Mouse (Mus musculus) activated CD4-positive, CD25-positive, alpha-beta regulatory T cell, adult 9 weeks (primary cell): ENCODE results near the gene Tnfsf18. TPM values are rescaled to one million over a fixed set of nuclear protein-coding genes. Genes with fewer than 3 reads are reported as not detected.

Source experiments
- polyA plus RNA-seq: library from polyadenylated mRNA; unstranded; fragments of 100-300 nt; shearing (Covaris generic); gene quantifications from one replicate; pipeline ENCODE4 v1.2.1, GENCODE M21; 2017

Tnfsf18 gene
- polyA plus RNA-seq: not detected

DNA sequence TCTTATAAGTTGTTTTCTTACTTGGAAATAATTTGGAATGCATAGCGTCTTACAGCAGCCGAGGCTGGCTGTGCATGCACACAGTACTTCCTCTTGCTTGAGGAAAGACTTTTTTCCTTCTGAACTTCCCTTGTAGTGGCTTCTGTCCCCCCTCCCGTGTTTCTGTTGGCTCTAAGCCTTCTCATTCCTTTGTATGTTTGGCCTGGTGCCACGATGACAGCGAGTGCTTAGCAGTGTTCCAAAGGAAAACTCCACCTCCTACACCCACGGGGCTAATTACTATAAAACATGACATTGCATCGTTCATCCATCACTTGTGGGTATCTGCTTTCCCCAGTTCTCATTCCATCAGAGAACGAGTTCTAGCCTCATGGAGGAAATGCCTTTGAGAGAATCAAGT is at the start of gene Tnfsf18:
TSS of gene Tnfsf18 (plus strand) at position 313 of the 400 bp plus-strand sequence.

Other genes with a start within 250 kb of the Tnfsf18 start
- 271 TPM for gene Prdx6, start 243.4 kb upstream of the Tnfsf18 start, polyA plus RNA-seq
- 0.78 TPM for gene Tnfsf4, start 99.2 kb upstream of the Tnfsf18 start, polyA plus RNA-seq